Mouse (Mus musculus) ES-E14 (cell line): ENCODE results near the gene Pla2g5. TPM values are rescaled to one million over a fixed set of nuclear protein-coding genes. Genes with fewer than 3 reads are reported as not detected.

Experiments used
- DNase-seq: peaks from one replicate; pipeline ENCODE4 v3.0.0-alpha.2; 2013; ENCODE audit warnings: low read depth, low spot score
- H3K27ac ChIP-seq: 2 replicates; pipeline ENCODE4 v1.5.1; 2012; ENCODE audit warnings: low read depth, mild to moderate bottlenecking, low read length, moderate library complexity, mixed read lengths; ENCODE audit not compliant: poor library complexity, insufficient read depth, severe bottlenecking
- H3K36me3 ChIP-seq: 2 replicates; pipeline ENCODE4 v1.6.1; 2012; ENCODE audit warnings: mild to moderate bottlenecking, low read length, moderate library complexity, mixed read lengths; ENCODE audit not compliant: control insufficient read depth, poor library complexity, insufficient read depth, severe bottlenecking
- H3K4me1 ChIP-seq, 2 experiments: fragments of 150-350 bp in 1 of 2; sonication (generic) in 1 of 2; 2 replicates each; pipeline ENCODE4 v1.6.1; 2012; ENCODE audit warnings: low read length in 2 of 2, mild to moderate bottlenecking in 1 of 2, mixed read lengths in 1 of 2; ENCODE audit not compliant: control insufficient read depth in 2 of 2, insufficient read depth in 2 of 2, poor library complexity in 1 of 2
- H3K4me3 ChIP-seq, 2 experiments: fragments of 150-350 bp in 1 of 2; sonication (generic) in 1 of 2; 2 replicates each; pipeline ENCODE4 v1.5.1; 2012; ENCODE audit warnings: low read length in 2 of 2, low read depth in 1 of 2, mild to moderate bottlenecking in 1 of 2, mixed read lengths in 1 of 2; ENCODE audit not compliant: insufficient read depth in 1 of 2, poor library complexity in 1 of 2, severe bottlenecking in 1 of 2
- H3K9ac ChIP-seq: 2 replicates; pipeline ENCODE4 v1.6.1; 2012; ENCODE audit warnings: low read depth, mild to moderate bottlenecking, low read length, mixed read lengths; ENCODE audit not compliant: poor library complexity, insufficient read depth, severe bottlenecking
- H3K9me3 ChIP-seq: fragments of 150-350 bp; sonication (generic); 2 replicates; pipeline ENCODE4 v1.6.1; 2012; ENCODE audit warnings: low read depth, mild to moderate bottlenecking, low read length; ENCODE audit not compliant: control insufficient read depth, insufficient read depth
- CHD2 ChIP-seq: IDR thresholded peaks from 2 replicates; pipeline ENCODE4 v1.6.1; 2014; ENCODE audit warnings: mild to moderate bottlenecking, low read depth, low read length, inconsistent platforms
- HCFC1 ChIP-seq: IDR thresholded peaks from 2 replicates; pipeline ENCODE4 v1.6.1; 2012; ENCODE audit warnings: low read length, inconsistent platforms, borderline replicate concordance; ENCODE audit not compliant: insufficient read depth
- MAFK ChIP-seq: IDR thresholded peaks from 2 replicates; pipeline ENCODE4 v1.6.1; 2014; ENCODE audit warnings: mild to moderate bottlenecking, low read depth, low read length, inconsistent platforms; ENCODE audit not compliant: insufficient read depth
- ZC3H11A ChIP-seq: IDR thresholded peaks from 2 replicates; pipeline ENCODE4 v1.6.1; 2012; ENCODE audit warnings: low read depth, mild to moderate bottlenecking, inconsistent platforms, low read length, borderline replicate concordance
- ZNF384 ChIP-seq: IDR thresholded peaks from 2 replicates; pipeline ENCODE4 v1.6.1; 2012; ENCODE audit warnings: low read depth, low read length, inconsistent platforms
- in situ Hi-C, 2 experiments: fragments of 600-800 bp; cut with MboI; formaldehyde crosslinking; loops; one replicate each; pipeline ENCODE4 v1.15.1; 2025; ENCODE audit warnings: low sequenced_read_pairs in 2 of 2, inconsistent platforms in 1 of 2; ENCODE audit not compliant: unreplicated experiment in 2 of 2
- total RNA-seq: library from RNA; depleted of rRNA; stranded (reverse); fragments of 300-350 nt; gene quantifications from 2 replicates; pipeline ENCODE4 v1.2.3, GENCODE M21; 2012

Gene Pla2g5
- total RNA-seq, 1 experiment = 3.7 TPM

GRCm38 (mm10) chr4:138777417-138778407 is 85.6 kb downstream of the Pla2g5 start:
- Histone ChIP-seq H3K4me1 (no peaks in the 10 kb centered on the region; a peak in 1 of 4 replicates), H3K9ac (no peak overlapping the region), H3K9me3 (no peaks in the 10 kb centered on the region), H3K4me3 (no peak overlapping the region), H3K27ac (no peak overlapping the region), H3K36me3 (no peaks in the 10 kb centered on the region)
- TF ChIP-seq ZC3H11A = no peak
- no peak for TF ChIP-seq HCFC1
- TF ChIP-seq CHD2 = no peak
- DNase-seq = no peak
- in situ Hi-C loops = no loop called here

- no peak for DNase-seq
- no peak within 1 kb of the TSS for H3K9ac ChIP-seq
- in situ Hi-C loops = no loop called here
- no peaks in the 10 kb centered on the region for H3K9me3 ChIP-seq
- no peaks in the 10 kb centered on the region for H3K36me3 ChIP-seq
- H3K4me1 ChIP-seq = no peaks in the 10 kb centered on the region; a peak in 1 of 4 replicates
- H3K27ac ChIP-seq = no peak within 1 kb of the TSS
- TF ChIP-seq MAFK (no peak), ZC3H11A (no peak), HCFC1 (no peak), CHD2 (no peak)
- H3K4me3 ChIP-seq = no peak within 1 kb of the TSS
Observed at GRCm38 (mm10) chr4:138775435-138775834, 87.8 kb downstream of the Pla2g5 start, which contains the start of gene Pla2g2d. Gene Pla2g2d, plus strand, starts transcription at chr4:138775735.

GRCm38 (mm10) chr4:138772386-138772785 is 90.9 kb downstream of the Pla2g5 start:
- H3K9me3 ChIP-seq = no peaks in the 10 kb centered on the region
- no peaks in the 10 kb centered on the region for H3K36me3 ChIP-seq
- no peak for DNase-seq
- no peak for TF ChIP-seq ZC3H11A
- no peak for TF ChIP-seq HCFC1
- no peak for TF ChIP-seq MAFK
- TF ChIP-seq CHD2 = no peak
- TF ChIP-seq ZNF384 = no peak
- no peak overlapping the region for H3K9ac ChIP-seq
- no peak overlapping the region for H3K4me3 ChIP-seq
- no peak overlapping the region; the same call in 1 of the 2 replicates for H3K27ac ChIP-seq
- in situ Hi-C loops = no loop called here
- H3K4me1 ChIP-seq = no peaks in the 10 kb centered on the region; a peak in 1 of 4 replicates

- TF ChIP-seq CHD2 (no peak), HCFC1 (no peak), MAFK (no peak), ZNF384 (no peak), ZC3H11A (no peak)
- in situ Hi-C loops = no loop called here
- Histone ChIP-seq H3K9me3 (no peaks in the 10 kb centered on the region), H3K4me3 (no peak overlapping the region), H3K36me3 (no peaks in the 10 kb centered on the region), H3K4me1 (no peaks in the 10 kb centered on the region; a peak in 1 of 4 replicates), H3K9ac (no peak overlapping the region), H3K27ac (no peak overlapping the region)
- no peak for DNase-seq
Observed at GRCm38 (mm10) chr4:138771970-138772369, 91.3 kb downstream of the Pla2g5 start.
